Mouse (Mus musculus): ENCODE data around the gene Rnf181.

Rnf181 gene

GRCm38 (mm10) chr6:72383142-72383820, 16.5 kb upstream of the Rnf181 start:
- no peak for DNase-seq

- DNase-seq, result no peak
Observed at GRCm38 (mm10) chr6:72382494-72382893, 15.7 kb upstream of the Rnf181 start.

- peak; percentile 84 to 90 for DNase-seq
Observed at GRCm38 (mm10) chr6:72380131-72380770, 13.5 kb upstream of the Rnf181 start, which contains the start of gene Vamp5. Gene Vamp5 (minus strand): TSS chr6:72380468.

- DNase-seq, result peak in 1 of 2 experiments; percentile 43
Observed at GRCm38 (mm10) chr6:72379377-72380130, 12.8 kb upstream of the Rnf181 start.

GRCm38 (mm10) chr6:72378510-72379234, 11.9 kb upstream of the Rnf181 start:
- DNase-seq, result no peak

GRCm38 (mm10) chr6:72374820-72375563, 8.2 kb upstream of the Rnf181 start:
- DNase-seq, result no peak

- DNase-seq, result no peak
Observed at GRCm38 (mm10) chr6:72374206-72374605, 7.5 kb upstream of the Rnf181 start.

GRCm38 (mm10) chr6:72373184-72373583, 6.4 kb upstream of the Rnf181 start:
- no peak for DNase-seq

GRCm38 (mm10) chr6:72371571-72371970, 4.8 kb upstream of the Rnf181 start:
- no peak for DNase-seq

GRCm38 (mm10) chr6:72371147-72371546, 4.4 kb upstream of the Rnf181 start:
- DNase-seq, result peak in 1 of 2 experiments; percentile 65

- no peak for DNase-seq
Observed at GRCm38 (mm10) chr6:72370091-72370490, 3.3 kb upstream of the Rnf181 start.

- DNase-seq, result no peak
Observed at GRCm38 (mm10) chr6:72369557-72369956, 2.8 kb upstream of the Rnf181 start.

- DNase-seq, result no peak
Observed at GRCm38 (mm10) chr6:72367460-72367974, 761 bp upstream of the Rnf181 start.

GRCm38 (mm10) chr6:72366304-72366703, 452 bp downstream of the Rnf181 start:
- DNase-seq, result no peak

GRCm38 (mm10) chr6:72364985-72365384, 1.8 kb downstream of the Rnf181 start:
- no peak for DNase-seq

GRCm38 (mm10) chr6:72364009-72364408, 2.7 kb downstream of the Rnf181 start:
- DNase-seq, result no peak

- peak; percentile 92 to 96 for DNase-seq
Observed at GRCm38 (mm10) chr6:72362132-72363028, 4.4 kb downstream of the Rnf181 start.

GRCm38 (mm10) chr6:72361121-72361551, 5.6 kb downstream of the Rnf181 start:
- no peak for DNase-seq

- DNase-seq, result peak; percentile 57 to 68
Observed at GRCm38 (mm10) chr6:72360599-72360935, 6.2 kb downstream of the Rnf181 start.

GRCm38 (mm10) chr6:72359891-72360598, 6.7 kb downstream of the Rnf181 start:
- DNase-seq, result no peak

Data from kidney, postnatal 4 days (tissue).